Mouse (Mus musculus) embryo, embryonic 10.5 days (tissue): ENCODE measurements at regions not wholly inside any gene's neighbourhood (a gene's known extent, or its start where the extent isn't known, plus 50 kb on each side); places are given as distances from the start of the nearest gene placed in this dataset.

Experiments
- DNase-seq: peaks from one replicate; pipeline ENCODE4 v3.0.0-alpha.2; 2015; ENCODE audit warnings: low spot score

DNA sequence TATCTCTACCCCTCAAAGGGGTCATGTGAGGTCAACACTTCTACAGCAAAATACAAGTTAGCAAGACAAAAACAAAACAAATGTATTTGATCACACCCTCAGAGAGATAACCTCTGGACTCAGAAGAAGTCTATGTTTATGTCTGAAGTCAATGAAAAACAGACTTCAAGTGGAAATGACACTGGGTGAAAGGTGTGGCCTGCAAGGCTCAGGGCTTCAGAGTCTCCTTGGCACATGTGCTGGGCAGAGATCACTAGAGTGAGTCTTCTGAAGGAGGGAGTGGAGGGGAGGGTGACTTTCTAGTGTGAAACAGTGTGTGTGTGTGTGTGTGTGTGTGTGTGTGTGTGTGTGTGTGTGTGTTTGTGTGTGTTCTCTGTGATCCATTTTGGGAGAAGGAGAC lies 68.2 kb downstream of the Il12a start:
- no peak for DNase-seq

GRCm38 (mm10) chr3:68759375-68759774 lies 68.9 kb downstream of the Il12a start:
- DNase-seq, result peak; percentile 29

GRCm38 (mm10) chr3:68760806-68761205 lies 70.4 kb downstream of the Il12a start:
- DNase-seq, result no peak

GRCm38 (mm10) chr3:68761242-68761625 lies 70.8 kb downstream of the Il12a start:
- DNase-seq, result no peak

GRCm38 (mm10) chr3:68761626-68762331 lies 71.3 kb downstream of the Il12a start:
- DNase-seq, result peak; percentile 72

- no peak for DNase-seq
Observed at GRCm38 (mm10) chr3:68762988-68763387, 72.5 kb downstream of the Il12a start.

DNA sequence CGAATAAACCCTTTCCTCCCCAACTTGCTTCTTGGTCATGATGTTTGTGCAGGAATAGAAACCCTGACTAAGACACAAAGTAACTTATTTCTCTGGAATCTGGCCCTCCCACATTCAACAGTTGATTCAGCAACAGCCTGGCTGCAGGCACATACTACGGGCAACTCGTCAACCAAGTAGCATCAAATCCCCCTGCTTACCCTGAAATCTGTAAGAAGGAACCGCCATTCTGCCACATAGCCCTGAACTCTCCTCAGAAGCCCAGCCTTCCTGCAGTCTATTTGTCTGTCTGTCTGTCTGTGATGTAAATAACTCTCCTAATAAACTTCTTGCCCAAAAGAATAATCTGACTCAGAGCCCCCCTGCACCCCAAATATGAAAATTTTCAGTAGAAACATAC lies 73.9 kb downstream of the Il12a start:
- DNase-seq, result no peak

DNA sequence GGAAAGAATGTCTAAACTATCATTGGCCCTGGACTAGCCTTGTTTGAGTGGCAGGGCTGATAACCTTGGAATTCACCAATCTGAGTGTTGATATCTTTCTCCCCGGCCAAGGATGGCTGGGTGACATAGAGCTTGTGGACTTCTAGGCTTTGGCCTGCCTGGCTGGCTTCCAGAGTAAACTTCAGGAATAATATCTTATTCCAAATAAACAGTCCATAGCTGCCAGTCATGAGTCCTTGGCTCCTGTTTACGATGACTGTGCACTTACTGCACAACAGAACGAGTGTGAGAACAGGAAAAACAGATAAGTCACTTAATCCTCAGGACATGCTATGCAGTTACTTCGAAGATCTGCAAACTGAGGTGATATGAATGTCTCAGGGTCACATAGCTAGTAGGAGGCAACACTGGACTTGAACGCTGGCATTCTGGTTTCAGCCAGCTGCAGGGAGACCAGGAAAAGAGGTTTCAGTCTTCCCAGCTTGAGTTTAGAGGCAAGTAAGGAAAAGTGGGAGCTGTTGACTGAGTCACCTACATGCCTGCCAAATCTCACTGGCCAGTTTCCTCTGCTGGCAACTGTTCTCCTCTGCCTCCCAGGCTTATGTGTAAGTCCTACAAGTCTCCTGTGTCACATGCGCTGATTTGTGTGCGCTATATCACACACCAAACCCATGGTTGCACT lies 74.6 kb downstream of the Il12a start:
- no peak for DNase-seq

- DNase-seq, result no peak
Observed at GRCm38 (mm10) chr3:68771579-68771978, 81.1 kb downstream of the Il12a start.

DNA sequence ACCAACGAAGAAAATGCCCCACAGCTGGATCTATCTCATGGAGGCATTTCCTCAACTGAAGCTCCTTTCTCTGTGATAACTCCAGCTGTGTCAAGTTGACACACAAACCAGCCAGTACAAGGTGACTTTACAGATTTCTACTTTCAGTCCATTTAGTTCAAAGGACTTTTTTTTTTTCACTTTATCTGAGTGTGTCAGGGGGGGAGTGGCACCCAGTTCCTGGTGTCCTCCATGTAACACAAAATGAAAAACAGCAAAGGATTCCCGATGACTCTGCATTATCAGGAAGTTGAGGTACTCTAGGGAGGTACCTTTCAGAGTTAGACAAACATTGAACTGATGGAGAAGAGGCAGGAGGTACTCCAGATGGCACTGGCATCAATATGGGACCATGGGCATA lies 87.4 kb downstream of the Il12a start:
- no peak for DNase-seq

GRCm38 (mm10) chr3:68778354-68779040 lies 88.1 kb downstream of the Il12a start:
- no peak for DNase-seq

GRCm38 (mm10) chr3:68780843-68781242 lies 88.5 kb upstream of the 1110032F04Rik start:
- no peak for DNase-seq

DNA sequence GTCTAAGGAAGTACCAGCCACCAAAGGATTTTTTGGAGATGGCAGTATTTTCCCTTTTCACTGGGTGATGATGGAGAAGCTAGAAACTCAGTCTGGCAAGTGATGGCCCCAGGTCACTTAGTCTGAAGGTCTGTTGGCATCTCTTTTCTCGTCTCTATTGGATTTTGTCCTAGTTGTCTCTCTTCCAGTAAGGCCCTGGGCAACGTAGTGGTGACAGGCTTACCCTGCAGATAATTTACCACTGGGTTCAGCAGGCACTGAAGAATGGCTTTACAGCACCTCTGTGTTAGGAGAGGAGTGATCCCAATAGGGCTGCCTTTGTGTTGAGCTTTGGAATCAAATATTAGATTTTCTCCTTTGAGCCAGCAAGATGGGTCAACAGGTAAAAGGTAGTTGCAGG lies 87.9 kb upstream of the 1110032F04Rik start:
- DNase-seq, result no peak

DNA sequence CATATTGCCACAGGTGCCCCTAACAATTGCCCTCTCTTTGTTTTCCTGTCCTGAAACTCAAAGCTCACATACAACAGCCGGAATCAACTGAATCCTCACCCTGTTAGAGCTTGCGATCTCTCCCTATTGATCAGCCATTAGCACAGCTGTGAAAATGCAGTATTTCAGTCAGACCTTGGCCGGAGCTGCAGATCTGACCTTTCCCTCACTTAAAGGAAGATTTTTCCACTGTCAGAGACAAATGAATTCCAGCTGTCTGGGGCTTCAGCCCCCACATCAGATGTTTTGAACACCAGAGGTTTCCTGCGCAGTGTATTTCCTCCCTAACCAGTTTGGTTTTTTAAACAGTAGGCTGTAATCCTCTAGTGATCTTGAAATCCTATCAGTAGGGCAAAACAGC lies 87.0 kb upstream of the 1110032F04Rik start:
- DNase-seq, result peak; percentile 66

DNA sequence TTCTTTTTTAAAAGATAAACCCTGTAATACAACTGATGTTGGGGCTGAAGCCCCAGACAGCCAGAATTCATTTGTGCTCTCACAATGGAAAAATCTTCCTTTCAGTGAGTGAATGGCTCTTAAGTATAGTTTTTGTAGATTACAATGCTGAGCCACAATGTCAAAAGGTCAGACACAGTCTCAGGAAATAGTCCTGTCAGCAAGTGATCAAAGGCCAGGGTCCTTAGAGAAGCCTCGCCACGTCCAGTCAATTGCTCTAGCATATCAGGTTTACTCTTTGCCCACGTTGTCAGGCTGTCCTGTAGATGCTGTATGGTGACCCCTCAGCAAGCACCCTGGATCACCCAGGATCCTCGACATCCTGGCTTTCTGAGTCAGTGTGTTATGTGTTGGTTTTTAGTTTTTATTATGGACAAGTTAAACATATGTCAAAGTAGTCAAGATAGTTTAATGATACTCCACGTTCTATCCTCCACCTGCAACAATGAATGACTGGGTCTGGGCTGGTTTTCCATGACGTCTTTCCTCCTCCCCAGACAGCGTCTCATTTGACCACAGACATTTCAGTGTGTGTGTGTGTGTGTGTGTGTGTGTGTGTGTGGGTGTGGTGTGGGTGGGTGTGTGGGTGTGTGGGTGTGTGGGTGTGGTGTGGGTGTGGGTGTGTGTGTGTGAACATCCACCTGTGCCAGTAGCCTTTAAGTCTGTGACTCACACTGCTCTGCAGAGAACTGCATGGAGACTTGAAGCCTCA lies 85.5 kb upstream of the 1110032F04Rik start:
- peak; percentile 68 for DNase-seq

DNA sequence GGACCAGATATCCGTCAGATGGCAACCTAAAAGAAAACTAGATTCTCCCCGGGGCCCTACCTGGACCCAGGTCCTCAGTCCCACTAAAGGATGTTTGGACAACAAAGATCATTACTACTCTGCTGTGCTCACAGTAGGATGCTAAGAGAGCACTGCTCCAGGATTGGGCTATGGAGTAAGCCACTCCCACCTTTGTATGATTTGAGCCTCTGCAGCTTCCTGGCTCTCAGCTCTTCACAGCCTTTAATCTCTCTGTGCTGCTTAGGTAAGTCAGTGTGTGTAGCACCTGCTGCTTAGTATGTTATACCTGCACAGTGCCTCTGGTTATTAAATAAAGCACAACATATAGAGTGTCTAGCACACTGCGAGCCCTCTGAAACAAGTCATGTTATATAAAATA lies 82.6 kb upstream of the 1110032F04Rik start:
- no peak for DNase-seq

DNA sequence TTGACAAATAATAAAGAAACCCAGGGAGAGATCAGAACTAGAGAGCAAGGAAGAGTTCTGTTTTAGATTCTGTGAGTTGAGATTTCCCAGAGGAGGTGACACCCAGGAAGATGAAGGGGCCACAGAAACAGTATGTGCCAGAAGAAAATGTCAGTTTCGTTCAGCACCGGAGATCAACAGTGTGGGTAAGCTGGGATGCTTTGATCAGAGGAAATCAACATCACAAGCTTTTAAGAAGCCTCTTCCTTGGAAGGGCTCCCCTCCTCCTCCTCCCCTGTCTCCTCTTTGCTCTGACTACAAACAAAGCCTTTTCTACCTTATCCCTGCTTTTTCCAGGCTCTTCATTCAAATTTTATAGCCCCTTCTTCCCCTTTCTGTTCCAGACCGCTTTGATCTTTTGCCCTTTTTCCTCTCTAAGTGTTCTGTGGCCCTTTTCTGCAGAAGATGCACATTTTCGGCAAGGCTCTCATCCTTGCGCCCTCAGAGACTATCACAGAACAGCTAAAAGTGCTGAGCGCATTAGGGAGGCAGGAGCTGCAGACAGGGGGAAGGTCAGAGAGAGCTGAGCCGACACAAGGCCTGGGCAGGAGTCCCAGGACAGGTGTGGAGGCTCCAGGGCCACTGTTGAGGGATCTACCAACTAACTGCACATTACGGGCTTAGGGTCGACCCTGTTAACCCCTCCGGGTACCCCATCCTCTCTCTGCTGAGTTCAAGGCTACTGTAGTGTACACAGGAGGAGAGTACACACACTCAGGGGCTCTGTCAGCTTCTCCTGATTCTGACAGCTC lies 81.8 kb upstream of the 1110032F04Rik start:
- no peak for DNase-seq

- no peak for DNase-seq
Observed at GRCm38 (mm10) chr3:68789491-68789890, 79.9 kb upstream of the 1110032F04Rik start.

DNA sequence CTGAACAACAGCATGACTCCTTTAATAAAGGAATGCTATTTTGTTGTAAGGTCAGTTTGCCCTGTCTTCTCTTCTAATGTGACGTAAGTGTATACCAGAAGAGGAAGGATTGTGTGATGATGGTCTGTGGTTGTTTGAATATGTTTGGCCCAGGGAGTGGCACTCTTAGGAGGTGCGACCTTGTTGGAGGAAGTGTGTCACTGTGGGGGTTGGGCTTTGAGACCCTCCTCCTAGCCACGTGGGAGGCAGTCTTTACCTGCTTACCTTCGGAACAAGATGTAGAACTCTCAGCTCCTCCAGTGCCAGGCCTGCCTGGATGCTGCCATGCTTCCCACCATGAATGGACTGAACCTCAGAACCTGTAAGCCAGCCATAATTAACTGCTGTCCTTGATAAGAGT lies 78.9 kb upstream of the 1110032F04Rik start:
- DNase-seq, result no peak

GRCm38 (mm10) chr3:68792883-68793282 lies 76.5 kb upstream of the 1110032F04Rik start:
- no peak for DNase-seq

DNA sequence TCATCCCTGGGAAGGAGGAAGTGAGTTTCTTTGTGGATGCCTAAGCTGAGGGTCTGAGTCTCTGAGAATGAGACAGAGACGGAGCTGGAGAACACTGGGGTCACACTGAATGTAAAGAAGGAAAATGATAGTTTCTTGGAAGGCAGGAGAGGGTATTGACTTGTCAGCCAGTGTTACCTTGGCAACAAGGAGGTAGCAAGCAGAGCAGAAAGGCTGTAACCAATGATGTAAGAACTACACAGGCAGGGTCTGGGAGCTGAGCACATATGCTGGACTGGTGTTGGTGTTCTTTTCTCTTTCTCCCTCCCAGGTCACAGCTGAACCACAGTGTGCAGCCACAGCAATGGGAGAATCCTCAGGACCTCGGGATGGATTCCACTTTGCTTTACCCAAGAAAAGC lies 75.5 kb upstream of the 1110032F04Rik start:
- peak; percentile 22 for DNase-seq
